7 mouse cellular contexts compared by ENCODE assay signal in the genomic region with DNA sequence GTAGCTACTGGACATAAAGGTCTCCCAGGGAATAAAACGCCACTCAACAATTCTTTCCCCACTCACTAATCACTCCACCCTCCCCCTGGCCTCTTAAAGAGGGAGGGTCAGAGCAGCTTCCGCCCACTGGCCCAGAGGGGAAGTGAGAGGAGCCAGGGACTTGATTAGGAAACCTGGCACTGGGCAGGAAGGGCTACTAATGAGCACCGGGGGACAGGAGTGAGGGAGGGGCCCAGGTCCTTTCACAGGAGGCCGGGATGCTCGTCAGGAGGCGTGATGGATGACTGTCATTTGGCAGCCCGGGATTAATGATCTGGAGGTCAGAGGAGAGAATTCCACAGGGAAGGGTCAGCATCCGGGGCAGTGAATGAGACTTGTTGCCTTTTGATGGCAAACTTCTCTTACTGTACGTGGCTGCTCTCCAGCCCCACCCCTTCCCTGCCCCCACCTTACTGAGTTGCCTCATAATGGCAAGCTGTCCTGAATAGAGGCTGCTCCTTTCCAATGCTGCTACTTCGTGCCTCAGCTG. TPM values are rescaled to one million over a fixed set of nuclear protein-coding genes. Genes with fewer than 3 reads are reported as not detected.
DNase-seq lines count a peak whose midpoint lies in the region; ATAC-seq and TF ChIP-seq lines count a peak whose summit lies in the region.

No protein-coding gene starts in this region.

- no peaks in the 10 kb centered on the region for H3K27me3 ChIP-seq in heart, embryonic 14.5 days (ENCODE audit: control insufficient read depth, insufficient read depth, low read length)
- H3K27me3 ChIP-seq in liver, embryonic 16.5 days (ENCODE audit: control insufficient read depth, insufficient read depth, low read depth, low read length), result no peaks in the 10 kb centered on the region

- H3K27ac ChIP-seq in heart, embryonic 14.5 days (replicated peaks in 1 of 2; ENCODE audit: control insufficient read depth in 1 of 2, insufficient read depth in 1 of 2, low read depth in 2 of 2, low read length in 2 of 2), result peak overlapping the region in 1 of 2 experiments; percentile 57; a peak in 2 of 4 replicates
- 0 out of 2 replicates have a peak overlapping the region, but pooled peaks have one; percentile 4 for H3K27ac ChIP-seq in liver, embryonic 16.5 days (ENCODE audit: low read length)
- no peak overlapping the region for H3K27ac ChIP-seq in layer of hippocampus, adult 2 months

- H3K4me3 ChIP-seq in heart, embryonic 14.5 days (ENCODE audit: control insufficient read depth in 1 of 2, insufficient read depth in 1 of 2, low read depth in 1 of 2, low read length in 2 of 2), result no peak overlapping the region
- H3K4me3 ChIP-seq in liver, embryonic 16.5 days (ENCODE audit: low read depth, low read length), result no peak overlapping the region
- H3K4me3 ChIP-seq in layer of hippocampus, adult 2 months, result no peak overlapping the region

- no peaks in the 10 kb centered on the region for H3K9me3 ChIP-seq in heart, embryonic 14.5 days (ENCODE audit: control insufficient read depth, low read length)
- H3K9me3 ChIP-seq in liver, embryonic 16.5 days (replicated peaks; ENCODE audit: control insufficient read depth, low read length), result no peaks in the 10 kb centered on the region

- 13% methylated on average over 10 of the region's 10 CpGs for WGBS in heart, embryonic 14.5 days
- WGBS in liver, embryonic 16.5 days (ENCODE audit: insufficient replicate concordance), result 56% methylated on average over 10 of the region's 10 CpGs

- ATAC-seq in heart, embryonic 14.5 days (ENCODE audit: insufficient number of reproducible peaks, insufficient read depth, low FRiP score, low read depth), result peak; percentile 77
- peak; percentile 47; the same call in 1 of the 2 replicates for ATAC-seq in liver, embryonic 16.5 days (ENCODE audit: low read depth)
- ATAC-seq in cerebellum, adult (ENCODE audit: insufficient number of reproducible peaks, low FRiP score, low TSS enrichment), result no peak

- H3K9ac ChIP-seq in heart, embryonic 14.5 days (ENCODE audit: low read length), result no peak overlapping the region
- no peak overlapping the region for H3K9ac ChIP-seq in liver, embryonic 16.5 days (ENCODE audit: low read depth, low read length)

- no peak for TF ChIP-seq CTCF in layer of hippocampus, adult 2 months (conservative IDR thresholded peaks at IDR 0.05)

- H3K36me3 ChIP-seq in heart, embryonic 14.5 days (ENCODE audit: control insufficient read depth, insufficient read depth, low read length), result peaks cover 41% of the 10 kb centered on the region
- peaks cover 24% of the 10 kb centered on the region for H3K36me3 ChIP-seq in liver, embryonic 16.5 days (ENCODE audit: control insufficient read depth, insufficient read depth)

- DNase-seq in NIH3T3 (ENCODE audit: low read depth), result peak; percentile 5
- peak; percentile 10 for DNase-seq in adrenal gland, postnatal 25 days
- no peak for DNase-seq in layer of hippocampus, adult 2 months (ENCODE audit: low spot score in 2 of 2)
- DNase-seq in right cerebral cortex, postnatal 14 days, result no peak

- H3K4me1 ChIP-seq in heart, embryonic 14.5 days (ENCODE audit: control insufficient read depth in 2 of 2, insufficient read depth in 2 of 2, low read length in 2 of 2), result peaks cover 28 to 41% of the 10 kb centered on the region in 2 experiments
- H3K4me1 ChIP-seq in liver, embryonic 16.5 days (ENCODE audit: control insufficient read depth, low read depth, low read length), result peaks cover 16% of the 10 kb centered on the region

- peak overlapping the region; percentile 41 for H3K4me2 ChIP-seq in heart, embryonic 14.5 days (ENCODE audit: low read length)
- H3K4me2 ChIP-seq in liver, embryonic 16.5 days (ENCODE audit: low read depth, low read length), result no peak overlapping the region

RNA-seq across cellular contexts. Expression of gene Clk3, which starts 33.1 kb away (rescaled TPM):
- total RNA-seq in adrenal gland, postnatal 25 days (2021), result 71.1 and 91.1 TPM in 2 replicates
- polyA plus RNA-seq in heart, embryonic 14.5 days (2014; fragmentation: Nextera tagmentation; extraction: Ambion mirVana), result 46.3 and 53.2 TPM in 2 replicates
- polyA plus RNA-seq in liver, embryonic 16.5 days (2015; fragmentation: Nextera tagmentation; extraction: Ambion mirVana), result 93.5 and 104 TPM in 2 replicates
- 10 to 100 TPM; 80.2 to 83.4 TPM for total RNA-seq in layer of hippocampus, adult 2 months (2021)

RNA-seq across cellular contexts. Expression of gene Arid3b, which starts 37.8 kb away (rescaled TPM):
- 3.9 and 4.9 TPM in 2 replicates for total RNA-seq in adrenal gland, postnatal 25 days (2021)
- polyA plus RNA-seq in heart, embryonic 14.5 days (2014; fragmentation: Nextera tagmentation; extraction: Ambion mirVana), result 8.1 and 8.8 TPM in 2 replicates
- polyA plus RNA-seq in liver, embryonic 16.5 days (2015; fragmentation: Nextera tagmentation; extraction: Ambion mirVana), result 8.8 and 11.0 TPM in 2 replicates
- 1 to 10 TPM; 8.1 to 9.2 TPM for total RNA-seq in layer of hippocampus, adult 2 months (2021)

Comparison
In these comparisons a context has a peak if more than half of its experiments do, and no peak if none do; other contexts are left out.
1. DNase-seq: peak in NIH3T3 (single experiment) and adrenal gland, postnatal 25 days (single experiment); none in layer of hippocampus, adult 2 months (0 of 2) and right cerebral cortex, postnatal 14 days (single experiment).